In genomic region chr9:55535907-55536306, GRCm38 (mm10) we compare ENCODE assay signal across 9 mouse cellular contexts. TPM values are rescaled to one million over a fixed set of nuclear protein-coding genes. Genes with fewer than 3 reads are reported as not detected.
DNase-seq lines count a peak whose midpoint lies in the region; TF ChIP-seq lines count a peak whose summit lies in the region.
"Had no signal": no experiment of that assay in that cellular context is flagged by ENCODE, and none has a peak within 500 bp of the region (broad histone marks: within the 10 kb centered on the region; RNA-seq: fewer than 3 reads in every experiment).

No protein-coding gene starts in this region.

- peaks cover 23% of the 10 kb centered on the region for H3K4me1 ChIP-seq in embryonic facial prominence, embryonic 10.5 days

- H3K36me3 ChIP-seq in embryonic facial prominence, embryonic 10.5 days (replicated peaks): no peaks in the 10 kb centered on the region

- H3K4me3 ChIP-seq in left cerebral cortex, adult 2 months: no peak overlapping the region
- no peak overlapping the region for H3K4me3 ChIP-seq in embryonic facial prominence, embryonic 10.5 days

- WGBS in embryonic facial prominence, embryonic 10.5 days: 27% methylated on average over 3 of the region's 3 CpGs

- intact Hi-C loops in left cerebral cortex, adult 2 months (cut with DNase I): loop anchor here (1.0 kb wide), 1 partner anchor 107 kb away; no protein-coding TSS in a partner anchor
- intact Hi-C loops in left cerebral cortex, postnatal 25 days (cut with DNase I): loop anchor here (2.0 to 10.0 kb wide), 2 partner anchors 107 to 211 kb away; partner anchors contain the start of genes Nrg4 and Tmem266

- no peak overlapping the region for H3K27ac ChIP-seq in left cerebral cortex, adult 2 months
- H3K27ac ChIP-seq in embryonic facial prominence, embryonic 10.5 days (replicated peaks): no peak overlapping the region

- H3K9me3 ChIP-seq in embryonic facial prominence, embryonic 10.5 days: no peaks in the 10 kb centered on the region

- peak; percentile 55 to 61 for DNase-seq in adrenal gland, adult 18-20 months (ENCODE audit: low spot score in 2 of 2)
- DNase-seq in adrenal gland, adult 8-10 months: no peak
- peak in 1 of 2 experiments; percentile 43 for DNase-seq in left cerebral cortex, adult 2 months (ENCODE audit: extremely low spot score in 1 of 2, low spot score in 2 of 2)
- DNase-seq in left cerebral cortex, adult 9 months (ENCODE audit: low spot score in 2 of 2): no peak
- DNase-seq in ZHBTc4 (ENCODE audit: low read depth, low spot score): peak; percentile 78
- DNase-seq in embryonic facial prominence, embryonic 10.5 days (ENCODE audit: low spot score): peak; percentile 71
- peak; percentile 21 to 43 for DNase-seq in left cerebral cortex, postnatal 25 days (ENCODE audit: low spot score in 2 of 2)
- peak; percentile 24 for DNase-seq in ovary, postnatal 36 days (ENCODE audit: low spot score)

- peak; percentile 78 for TF ChIP-seq CTCF in left cerebral cortex, adult 2 months (IDR thresholded peaks at IDR 0.05)

- peaks cover 58% of the 10 kb centered on the region for H3K27me3 ChIP-seq in embryonic facial prominence, embryonic 10.5 days (replicated peaks; ENCODE audit: low read depth, poor library complexity, severe bottlenecking)

RNA-seq across cellular contexts. Expression of gene Isl2, which starts 2.6 kb away (rescaled TPM):
- total RNA-seq in adrenal gland, adult 18-20 months (2021): not detected
- total RNA-seq in adrenal gland, adult 8-10 months (2022): not detected
- total RNA-seq in left cerebral cortex, adult 2 months (2021): not detected
- polyA plus RNA-seq in embryonic facial prominence, embryonic 10.5 days (2016; fragmentation: Nextera tagmentation; extraction: Ambion mirVana): 18.7 and 20.4 TPM in 2 replicates
- not detected for total RNA-seq in left cerebral cortex, postnatal 25 days (2021)
- total RNA-seq: gastrocnemius, postnatal 4 days had no signal

RNA-seq across cellular contexts. Expression of gene Etfa, which starts 23.9 kb away (rescaled TPM):
- 100 to 1,000 TPM; 480 to 543 TPM for total RNA-seq in adrenal gland, adult 18-20 months (2021)
- total RNA-seq in adrenal gland, adult 8-10 months (2022): 100 to 1,000 TPM; 214 to 386 (median 325) TPM
- total RNA-seq in left cerebral cortex, adult 2 months (2021): 10 to 100 TPM; 36.5 to 43.5 TPM
- 156 and 159 TPM in 2 replicates for polyA plus RNA-seq in embryonic facial prominence, embryonic 10.5 days (2016; fragmentation: Nextera tagmentation; extraction: Ambion mirVana)
- total RNA-seq in left cerebral cortex, postnatal 25 days (2021): 10 to 100 TPM; 42.6 to 45.8 TPM

Comparison
In these comparisons a context has a peak if more than half of its experiments do, and no peak if none do; other contexts are left out.
1. DNase-seq: peak in adrenal gland, adult 18-20 months (2 of 2), ZHBTc4 (single experiment), embryonic facial prominence, embryonic 10.5 days (single experiment), left cerebral cortex, postnatal 25 days (2 of 2) and ovary, postnatal 36 days (single experiment); none in adrenal gland, adult 8-10 months (single experiment) and left cerebral cortex, adult 9 months (0 of 2).
2. RNA of gene Etfa, which starts 23.9 kb away (total RNA-seq): 480 to 543 TPM in adrenal gland, adult 18-20 months and 214 to 386 TPM in adrenal gland, adult 8-10 months; 42.6 to 45.8 TPM in left cerebral cortex, postnatal 25 days and 36.5 to 43.5 TPM in left cerebral cortex, adult 2 months; every median in the first group is over 4 times any median in the second.